Mouse (Mus musculus) hindbrain, embryonic 16.5 days (tissue): ENCODE results near the gene Fxyd2. TPM values are rescaled to one million over a fixed set of nuclear protein-coding genes. Genes with fewer than 3 reads are reported as not detected.

ENCODE experiments used
- ATAC-seq: fragments of 200-750 bp; cut with Nextera tagmentation; 2 replicates; pipeline ENCODE4 v1.8.0; 2017; ENCODE audit warnings: moderate TSS enrichment, moderate library complexity
- H3K27ac ChIP-seq: fragments of 300-500 bp; sonication (generic); 2 replicates; pipeline ENCODE4 v1.5.1; 2014; ENCODE audit warnings: low read depth, mild to moderate bottlenecking, control low read depth, low read length, moderate library complexity
- H3K27me3 ChIP-seq: fragments of 300-500 bp; sonication (generic); replicated peaks from 2 replicates; pipeline ENCODE4 v1.6.1; 2014; ENCODE audit warnings: low read length; ENCODE audit not compliant: control insufficient read depth, insufficient read depth
- H3K36me3 ChIP-seq: fragments of 300-500 bp; sonication (generic); 2 replicates; pipeline ENCODE4 v1.6.1; 2014; ENCODE audit warnings: mild to moderate bottlenecking, low read length, moderate library complexity, mixed read lengths; ENCODE audit not compliant: control insufficient read depth, insufficient read depth
- H3K4me1 ChIP-seq: fragments of 300-500 bp; sonication (generic); 2 replicates; pipeline ENCODE4 v1.6.1; 2014; ENCODE audit warnings: low read depth, low read length; ENCODE audit not compliant: control insufficient read depth, insufficient read depth
- H3K4me2 ChIP-seq: fragments of 300-500 bp; sonication (generic); 2 replicates; pipeline ENCODE4 v1.6.1; 2014; ENCODE audit warnings: mild to moderate bottlenecking, low read length, control low read depth, moderate library complexity
- H3K4me3 ChIP-seq: fragments of 300-500 bp; sonication (generic); 2 replicates; pipeline ENCODE4 v1.5.1; 2014; ENCODE audit warnings: mild to moderate bottlenecking, low read length, control low read depth, moderate library complexity
- H3K9ac ChIP-seq: fragments of 300-500 bp; sonication (generic); 2 replicates; pipeline ENCODE4 v1.6.1; 2014; ENCODE audit warnings: low read depth, mild to moderate bottlenecking, control low read depth, low read length, moderate library complexity
- H3K9me3 ChIP-seq: fragments of 300-500 bp; sonication (generic); 2 replicates; pipeline ENCODE4 v1.6.1; 2014; ENCODE audit warnings: mild to moderate bottlenecking, low read length, moderate library complexity; ENCODE audit not compliant: control insufficient read depth
- WGBS: fragments of 180-500 bp; shearing (Covaris S2); extraction: QIAGEN DNeasy Blood & Tissue Kit; methylation state at CpG from one replicate; pipeline ENCODE4 v1.1.7; 2014; 5-methylcytosine and 5-hydroxymethylcytosine counted together
- polyA plus RNA-seq: library from polyadenylated mRNA; unstranded; fragments of >200 nt; fragmentation: Nextera tagmentation; extraction: Ambion mirVana; gene quantifications from 2 replicates; pipeline ENCODE4 v1.2.1, GENCODE M21; 2015

Gene Fxyd2
- polyA plus RNA-seq, 1 experiment from 2014 or later = 15.7 TPM

DNA sequence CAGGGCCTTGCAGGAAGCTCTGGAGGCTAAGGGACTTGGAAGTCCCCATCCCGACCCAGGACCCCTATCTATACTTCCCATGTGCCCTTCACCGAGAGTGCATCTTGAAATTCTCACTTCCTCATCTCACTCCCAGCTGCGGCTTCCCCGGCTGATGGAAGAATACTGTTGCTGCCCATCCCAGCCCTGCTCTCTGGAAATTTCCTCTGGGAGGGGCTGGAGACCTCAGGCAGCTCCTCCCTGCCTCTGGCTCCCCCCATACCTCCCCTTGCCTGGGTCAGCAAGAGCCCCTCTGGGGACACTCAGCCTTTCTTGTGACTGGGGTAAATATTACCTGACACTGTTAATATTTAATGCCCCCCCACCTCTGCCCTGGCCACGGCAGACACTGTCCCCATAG, 6.2 kb downstream of the Fxyd2 start:
- Histone ChIP-seq H3K9ac (no peak overlapping the region), H3K4me1 (peaks cover 4% of the 10 kb centered on the region; the same call in 1 of the 2 replicates), H3K27me3 (0 out of 2 replicates have a peak, but pooled peaks cover 2% of the 10 kb centered on the region), H3K4me3 (no peak overlapping the region), H3K9me3 (no peaks in the 10 kb centered on the region), H3K27ac (no peak overlapping the region), H3K36me3 (no peaks in the 10 kb centered on the region), H3K4me2 (no peak overlapping the region)
- WGBS = 78% methylated on average over 5 of the region's 5 CpGs
- ATAC-seq = no peak

DNA sequence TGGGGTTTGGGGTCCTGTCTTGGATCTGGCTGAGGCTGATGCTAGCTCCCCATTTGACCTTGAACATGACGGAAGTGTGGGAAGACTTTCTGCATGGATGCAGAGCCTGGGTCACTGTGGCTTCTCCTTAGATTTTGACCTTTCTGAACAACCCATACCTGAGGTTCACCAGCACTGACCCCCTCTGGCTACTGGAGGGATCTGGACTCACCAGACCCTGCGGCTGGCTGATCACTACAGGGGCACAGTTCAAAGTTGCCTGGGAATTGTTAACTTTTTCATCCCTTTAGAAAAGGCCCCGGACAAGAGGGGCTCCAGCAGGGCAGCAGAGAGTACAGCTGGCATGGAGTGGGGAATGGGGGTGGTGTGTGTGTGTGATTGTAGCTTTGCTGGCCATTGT, 7.3 kb downstream of the Fxyd2 start:
- Histone ChIP-seq H3K4me3 (no peak overlapping the region), H3K9ac (no peak overlapping the region), H3K27me3 (0 out of 2 replicates have a peak, but pooled peaks cover 2% of the 10 kb centered on the region), H3K4me1 (peaks cover 4% of the 10 kb centered on the region), H3K27ac (no peak overlapping the region), H3K9me3 (no peaks in the 10 kb centered on the region), H3K4me2 (no peak overlapping the region), H3K36me3 (no peaks in the 10 kb centered on the region)
- no peak for ATAC-seq
- WGBS = 77% methylated on average over 3 of the region's 3 CpGs

DNA sequence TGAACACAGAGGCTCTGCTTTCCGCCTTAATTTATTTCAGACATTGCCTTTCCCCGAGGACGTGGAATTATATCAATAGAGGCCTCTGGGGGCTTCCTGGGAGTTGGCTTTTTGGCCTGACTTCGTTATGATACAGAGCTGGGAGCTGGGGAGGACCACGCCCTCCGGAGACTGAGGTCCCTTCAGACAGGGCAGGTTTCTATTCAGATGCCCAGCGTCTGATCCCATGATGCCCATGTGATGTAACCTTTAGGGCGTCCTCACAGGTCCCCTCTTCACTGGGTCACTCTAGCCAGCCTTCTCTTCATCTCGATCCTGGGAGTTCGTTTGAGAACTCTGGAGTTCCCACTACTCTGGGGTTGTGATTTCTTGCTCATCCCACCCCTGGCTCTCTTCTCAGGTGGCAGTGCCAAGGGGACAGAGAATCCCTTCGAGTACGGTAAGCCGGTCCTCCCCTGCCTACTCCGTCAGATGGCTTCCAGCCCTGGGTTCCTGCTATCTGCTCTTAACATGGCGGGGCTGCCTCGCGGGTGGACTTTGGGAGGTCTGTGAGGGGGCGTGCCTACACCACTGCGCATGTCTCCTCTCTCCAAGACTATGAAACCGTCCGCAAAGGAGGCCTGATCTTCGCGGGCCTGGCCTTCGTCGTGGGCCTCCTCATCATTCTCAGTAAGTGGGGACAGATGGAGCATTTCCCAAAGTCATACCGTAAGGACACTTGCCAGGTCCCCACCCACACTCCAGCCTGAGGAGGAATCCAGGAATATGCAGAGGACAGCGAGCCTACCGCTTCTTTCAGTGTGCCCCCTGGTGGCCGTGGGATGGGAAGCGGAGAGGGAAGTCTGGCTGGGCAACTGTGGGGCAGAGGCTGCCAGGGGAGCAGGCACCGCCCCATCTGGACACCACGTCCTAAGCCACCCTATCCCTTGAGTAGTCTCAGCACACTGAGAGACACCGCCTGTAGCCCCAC, 8.5 kb downstream of the Fxyd2 start:
- Histone ChIP-seq H3K4me1 (peaks cover 9% of the 10 kb centered on the region), H3K9ac (peak overlapping the region; percentile 28), H3K9me3 (no peaks in the 10 kb centered on the region), H3K36me3 (no peaks in the 10 kb centered on the region), H3K27ac (peak overlapping the region; percentile 25; the same call in 1 of the 2 replicates), H3K4me2 (peak overlapping the region; percentile 51), H3K27me3 (0 out of 2 replicates have a peak, but pooled peaks cover 2% of the 10 kb centered on the region), H3K4me3 (peak overlapping the region; percentile 28)
- WGBS = 38% methylated on average over 33 of the region's 33 CpGs
- ATAC-seq = peak; percentile 74

DNA sequence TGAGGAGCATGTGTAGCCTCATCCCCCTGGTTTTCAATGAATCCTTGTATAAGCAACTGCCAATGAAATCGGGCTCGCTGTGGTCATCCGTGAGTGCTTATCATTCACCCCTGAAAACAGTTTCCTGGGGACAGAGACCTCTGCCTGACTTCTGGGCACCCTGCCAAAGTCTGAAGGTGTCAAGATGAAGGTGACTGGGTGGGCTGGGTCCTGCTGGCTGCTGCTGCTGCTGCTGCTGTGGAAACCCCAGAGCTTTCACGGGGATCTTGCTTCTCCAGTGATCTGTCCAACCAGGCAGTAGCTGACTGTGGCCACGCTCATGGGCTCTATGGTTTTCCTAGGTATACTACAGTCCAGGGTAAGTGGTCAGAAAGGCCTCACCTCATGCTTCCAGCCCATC, 10.7 kb downstream of the Fxyd2 start:
- no peak for ATAC-seq
- no peak overlapping the region for H3K9ac ChIP-seq
- H3K4me3 ChIP-seq = no peak overlapping the region
- no peaks in the 10 kb centered on the region for H3K9me3 ChIP-seq
- WGBS = 82% methylated on average over 5 of the region's 5 CpGs
- no peak overlapping the region for H3K27ac ChIP-seq
- H3K36me3 ChIP-seq = no peaks in the 10 kb centered on the region
- H3K27me3 ChIP-seq = 0 out of 2 replicates have a peak, but pooled peaks cover 2% of the 10 kb centered on the region
- H3K4me2 ChIP-seq = no peak overlapping the region
- peaks cover 9% of the 10 kb centered on the region for H3K4me1 ChIP-seq

DNA sequence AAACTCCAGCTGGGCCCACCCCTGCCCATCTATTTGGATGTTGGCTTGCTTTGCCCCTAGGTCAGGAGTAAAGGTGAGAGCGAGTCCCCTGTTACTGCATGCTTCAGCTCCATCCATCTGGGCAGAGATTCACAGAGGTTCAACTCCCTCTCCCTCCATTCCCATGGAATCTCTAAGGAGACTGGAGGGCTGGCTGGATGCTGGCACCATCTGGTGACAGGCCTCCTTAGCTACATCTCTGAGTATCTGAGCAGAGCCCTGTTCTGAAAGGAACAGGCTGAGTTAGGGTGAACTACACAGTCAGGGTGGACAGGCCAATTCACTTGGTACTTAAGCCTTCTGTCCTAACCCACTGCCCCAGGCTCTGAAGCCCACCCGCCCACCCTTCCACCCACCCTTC, 11.1 kb downstream of the Fxyd2 start:
- no peak for ATAC-seq

DNA sequence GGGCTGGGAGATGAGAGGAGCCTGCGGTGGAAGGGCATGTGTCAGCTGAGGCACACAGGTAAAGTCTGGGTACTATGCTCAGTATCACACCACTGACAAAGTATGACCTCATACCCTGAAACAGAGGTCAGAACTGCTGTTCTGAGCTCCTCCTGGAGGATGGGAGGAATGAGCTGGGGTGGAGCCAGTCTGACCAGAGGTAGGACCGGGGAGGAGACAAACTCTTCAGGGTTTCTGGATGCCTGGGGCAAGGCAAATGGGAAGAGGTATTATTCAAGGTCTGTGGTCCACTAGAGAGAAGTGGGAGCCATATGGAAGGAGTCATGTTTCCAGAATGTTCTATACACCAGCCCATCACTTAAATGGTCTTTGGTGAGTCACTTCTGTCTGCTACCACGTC, 11.6 kb downstream of the Fxyd2 start:
- Histone ChIP-seq H3K27ac (no peak overlapping the region), H3K9ac (no peak overlapping the region), H3K4me2 (no peak overlapping the region), H3K36me3 (no peaks in the 10 kb centered on the region), H3K4me1 (peaks cover 9% of the 10 kb centered on the region), H3K27me3 (0 out of 2 replicates have a peak, but pooled peaks cover 2% of the 10 kb centered on the region), H3K4me3 (no peak overlapping the region), H3K9me3 (no peaks in the 10 kb centered on the region)
- WGBS = 80% methylated on average over 3 of the region's 3 CpGs
- no peak for ATAC-seq

More for the DNA sequence above, 11.1 kb downstream of the Fxyd2 start:
- H3K4me2 ChIP-seq = no peak overlapping the region
- no peak overlapping the region for H3K9ac ChIP-seq
- peaks cover 9% of the 10 kb centered on the region for H3K4me1 ChIP-seq
- no peak overlapping the region for H3K27ac ChIP-seq
- 0 out of 2 replicates have a peak, but pooled peaks cover 2% of the 10 kb centered on the region for H3K27me3 ChIP-seq
- H3K9me3 ChIP-seq = no peaks in the 10 kb centered on the region
- 98% methylated on average over 2 of the region's 2 CpGs for WGBS
- H3K36me3 ChIP-seq = no peaks in the 10 kb centered on the region
- no peak overlapping the region for H3K4me3 ChIP-seq

DNA sequence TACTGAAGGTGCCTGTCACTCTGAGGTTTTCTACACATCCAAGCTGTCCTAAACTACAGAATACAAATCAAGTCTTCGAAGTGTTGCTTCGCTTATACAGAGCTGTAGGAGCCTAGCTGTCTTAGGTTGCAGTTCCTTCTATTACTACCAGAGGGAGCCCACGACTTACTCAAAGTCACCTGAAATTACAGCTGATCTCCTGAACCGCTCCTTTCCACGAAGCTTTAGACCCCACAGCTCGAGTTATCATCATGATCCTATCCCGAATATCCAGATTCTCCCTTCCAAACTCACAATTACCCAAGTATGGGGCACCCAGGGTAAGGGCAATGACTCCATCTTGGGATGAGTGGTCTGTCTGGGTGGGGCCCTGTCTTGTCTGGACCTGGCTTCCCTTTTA, 12.3 kb downstream of the Fxyd2 start:
- H3K9ac ChIP-seq = peak overlapping the region; percentile 48
- H3K4me1 ChIP-seq = peaks cover 9% of the 10 kb centered on the region
- no peaks in the 10 kb centered on the region for H3K9me3 ChIP-seq
- H3K36me3 ChIP-seq = no peaks in the 10 kb centered on the region
- H3K4me2 ChIP-seq = peak overlapping the region; percentile 49
- ATAC-seq = peak; percentile 35; the same call in 1 of the 2 replicates
- 0 out of 2 replicates have a peak, but pooled peaks cover 2% of the 10 kb centered on the region for H3K27me3 ChIP-seq
- no peak overlapping the region for H3K4me3 ChIP-seq
- peak overlapping the region; percentile 41; the same call in 1 of the 2 replicates for H3K27ac ChIP-seq
- WGBS = 23% methylated on average over 7 of the region's 7 CpGs

DNA sequence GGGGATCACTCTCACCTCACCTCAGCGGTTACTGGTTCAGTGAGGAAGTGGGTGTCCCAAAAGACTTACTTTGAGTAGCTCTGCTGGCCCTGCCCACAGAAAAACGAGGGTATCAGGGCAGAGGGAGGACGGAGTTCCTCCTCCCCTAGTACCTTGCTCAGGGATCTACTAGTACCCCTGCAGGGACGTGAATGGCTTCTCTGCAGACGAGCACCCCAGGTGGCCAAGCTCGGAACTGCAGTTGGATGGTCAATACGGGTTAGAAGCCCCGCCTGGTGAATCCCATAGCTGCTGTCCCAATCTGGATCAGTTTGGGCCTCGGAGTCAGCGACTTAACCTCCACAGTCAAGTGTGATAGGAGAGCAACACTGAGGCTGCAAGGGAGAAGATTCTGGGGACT, 12.8 kb downstream of the Fxyd2 start:
- Histone ChIP-seq H3K9me3 (no peaks in the 10 kb centered on the region), H3K27me3 (0 out of 2 replicates have a peak, but pooled peaks cover 2% of the 10 kb centered on the region), H3K4me2 (peak overlapping the region; percentile 49), H3K9ac (peak overlapping the region; percentile 48; the same call in 1 of the 2 replicates), H3K4me1 (peaks cover 9% of the 10 kb centered on the region), H3K4me3 (no peak overlapping the region), H3K36me3 (no peaks in the 10 kb centered on the region), H3K27ac (0 out of 2 replicates have a peak overlapping the region, but pooled peaks have one; percentile 41)
- no peak for ATAC-seq
- WGBS = 8% methylated on average over 10 of the region's 10 CpGs
